7 mouse cellular contexts compared by ENCODE assay signal in the genomic region with DNA sequence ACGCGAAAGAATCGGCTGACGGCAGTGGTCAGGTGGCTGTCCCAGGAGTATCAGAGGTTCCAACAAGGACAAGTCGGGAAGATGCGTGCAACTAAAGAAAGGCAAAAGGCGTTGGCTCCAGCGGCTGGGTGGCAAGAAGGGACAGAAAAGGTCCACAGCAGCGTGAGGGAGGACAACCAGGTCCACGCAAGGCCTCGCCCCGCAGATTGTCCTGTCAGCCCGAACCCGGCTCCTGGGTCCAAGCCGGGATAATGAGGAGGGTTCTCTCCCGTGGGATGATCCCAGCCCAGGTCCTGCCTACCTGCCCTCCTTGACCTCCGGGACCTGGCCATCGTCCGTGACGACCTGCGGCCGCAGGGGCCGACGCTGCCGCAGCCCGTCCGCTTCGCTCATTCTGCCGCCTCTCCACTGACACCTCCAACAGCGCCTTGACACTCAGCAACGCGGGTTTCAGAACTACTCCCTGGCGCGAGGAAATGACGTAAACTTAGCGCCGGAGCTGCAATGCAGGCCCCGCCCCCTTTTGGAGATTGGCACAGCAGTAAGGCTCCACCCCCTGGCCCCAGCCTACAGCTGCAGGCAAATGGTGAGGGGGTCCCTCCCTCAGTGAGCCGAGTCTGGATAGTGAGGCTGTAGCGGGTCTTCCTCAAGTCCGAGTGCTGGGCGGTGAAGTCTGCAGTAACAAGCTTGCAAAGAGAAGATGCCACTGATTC. TPM values are rescaled to one million over a fixed set of nuclear protein-coding genes. Genes with fewer than 3 reads are reported as not detected.
DNase-seq lines count a peak whose midpoint lies in the region; ATAC-seq lines count a peak whose summit lies in the region.

A gene (minus strand): TSS at position 481 of the 713 bp plus-strand sequence.

- peaks cover 12% of the 10 kb centered on the region for H3K4me1 ChIP-seq in embryonic facial prominence, embryonic 10.5 days
- H3K4me1 ChIP-seq in limb, embryonic 10.5 days: peaks cover 11% of the 10 kb centered on the region
- H3K4me1 ChIP-seq in midbrain, embryonic 13.5 days (replicated peaks): peaks cover 14% of the 10 kb centered on the region

- peak within 1 kb of the TSS; percentile 82 for H3K4me2 ChIP-seq in midbrain, embryonic 13.5 days (replicated peaks)

- peak within 1 kb of the TSS; percentile 77 for H3K27ac ChIP-seq in embryonic facial prominence, embryonic 10.5 days (replicated peaks)
- peak within 1 kb of the TSS; percentile 69 for H3K27ac ChIP-seq in limb, embryonic 10.5 days
- peak within 1 kb of the TSS; percentile 60 for H3K27ac ChIP-seq in midbrain, embryonic 13.5 days

- no peaks in the 10 kb centered on the region for H3K27me3 ChIP-seq in embryonic facial prominence, embryonic 10.5 days (replicated peaks; ENCODE audit: low read depth, poor library complexity, severe bottlenecking)
- no peaks in the 10 kb centered on the region for H3K27me3 ChIP-seq in limb, embryonic 10.5 days (ENCODE audit: low read depth, poor library complexity, severe bottlenecking)
- H3K27me3 ChIP-seq in midbrain, embryonic 13.5 days: no peaks in the 10 kb centered on the region

- peak; percentile 86 for ATAC-seq in granulocyte monocyte progenitor cell, adult 5-6 weeks (replicated peaks; ENCODE audit: poor library complexity, severe bottlenecking)
- peak; percentile 98 for ATAC-seq in midbrain, embryonic 13.5 days

- WGBS in embryonic facial prominence, embryonic 10.5 days: under 1% methylated on average over 42 of the region's 42 CpGs
- under 1% methylated on average over 42 of the region's 42 CpGs for WGBS in limb, embryonic 10.5 days
- WGBS in midbrain, embryonic 13.5 days: under 1% methylated on average over 42 of the region's 42 CpGs

- peak within 1 kb of the TSS; percentile 87 for H3K4me3 ChIP-seq in embryonic facial prominence, embryonic 10.5 days
- H3K4me3 ChIP-seq in limb, embryonic 10.5 days: peak within 1 kb of the TSS; percentile 73
- H3K4me3 ChIP-seq in midbrain, embryonic 13.5 days (replicated peaks): peak within 1 kb of the TSS; percentile 95

- H3K9me3 ChIP-seq in embryonic facial prominence, embryonic 10.5 days: no peaks in the 10 kb centered on the region
- H3K9me3 ChIP-seq in limb, embryonic 10.5 days (replicated peaks): no peaks in the 10 kb centered on the region
- H3K9me3 ChIP-seq in midbrain, embryonic 13.5 days: no peaks in the 10 kb centered on the region

- DNase-seq in adrenal gland, postnatal 10 days: peak; percentile 98
- DNase-seq in embryonic facial prominence, embryonic 10.5 days (ENCODE audit: low spot score): peak; percentile 96
- DNase-seq in kidney, adult 11 months: peak; percentile 95
- peak; percentile 93 for DNase-seq in limb, embryonic 10.5 days (ENCODE audit: low spot score)
- DNase-seq in spleen, adult 12 weeks (ENCODE audit: low spot score): peak; percentile 90

- H3K9ac ChIP-seq in midbrain, embryonic 13.5 days (replicated peaks): peak within 1 kb of the TSS; percentile 92

- H3K36me3 ChIP-seq in embryonic facial prominence, embryonic 10.5 days (replicated peaks): no peaks in the 10 kb centered on the region
- H3K36me3 ChIP-seq in limb, embryonic 10.5 days: no peaks in the 10 kb centered on the region
- no peaks in the 10 kb centered on the region for H3K36me3 ChIP-seq in midbrain, embryonic 13.5 days

RNA-seq across cellular contexts. Expression of the gene that starts here (rescaled TPM):
- 100 to 1,000 TPM; 145 to 167 TPM for total RNA-seq in adrenal gland, postnatal 10 days (2021)
- polyA plus RNA-seq in embryonic facial prominence, embryonic 10.5 days (2016; fragmentation: Nextera tagmentation; extraction: Ambion mirVana): 27.9 and 31.5 TPM in 2 replicates
- total RNA-seq in granulocyte monocyte progenitor cell, adult 5-6 weeks (2014; fragmentation: Nextera tagmentation): 27.2 and 31.8 TPM in 2 replicates
- total RNA-seq in granulocyte monocyte progenitor cell, adult 5-6 weeks (2017): 79.5 and 89.3 TPM in 2 replicates
- polyA plus RNA-seq in limb, embryonic 10.5 days (2016; fragmentation: Nextera tagmentation; extraction: Ambion mirVana): 26.6 and 28.9 TPM in 2 replicates
- 39.9 and 43.0 TPM in 2 replicates for polyA plus RNA-seq in midbrain, embryonic 13.5 days (2015; fragmentation: Nextera tagmentation; extraction: Ambion mirVana)

Comparison
In these comparisons a context has a peak if more than half of its experiments do, and no peak if none do; other contexts are left out.
1. Peak in every context shown above with its lines: DNase-seq, ATAC-seq, H3K4me3 ChIP-seq and H3K27ac ChIP-seq.